Comparison of ENCODE assay signal across 8 mouse cellular contexts in the genomic region with DNA sequence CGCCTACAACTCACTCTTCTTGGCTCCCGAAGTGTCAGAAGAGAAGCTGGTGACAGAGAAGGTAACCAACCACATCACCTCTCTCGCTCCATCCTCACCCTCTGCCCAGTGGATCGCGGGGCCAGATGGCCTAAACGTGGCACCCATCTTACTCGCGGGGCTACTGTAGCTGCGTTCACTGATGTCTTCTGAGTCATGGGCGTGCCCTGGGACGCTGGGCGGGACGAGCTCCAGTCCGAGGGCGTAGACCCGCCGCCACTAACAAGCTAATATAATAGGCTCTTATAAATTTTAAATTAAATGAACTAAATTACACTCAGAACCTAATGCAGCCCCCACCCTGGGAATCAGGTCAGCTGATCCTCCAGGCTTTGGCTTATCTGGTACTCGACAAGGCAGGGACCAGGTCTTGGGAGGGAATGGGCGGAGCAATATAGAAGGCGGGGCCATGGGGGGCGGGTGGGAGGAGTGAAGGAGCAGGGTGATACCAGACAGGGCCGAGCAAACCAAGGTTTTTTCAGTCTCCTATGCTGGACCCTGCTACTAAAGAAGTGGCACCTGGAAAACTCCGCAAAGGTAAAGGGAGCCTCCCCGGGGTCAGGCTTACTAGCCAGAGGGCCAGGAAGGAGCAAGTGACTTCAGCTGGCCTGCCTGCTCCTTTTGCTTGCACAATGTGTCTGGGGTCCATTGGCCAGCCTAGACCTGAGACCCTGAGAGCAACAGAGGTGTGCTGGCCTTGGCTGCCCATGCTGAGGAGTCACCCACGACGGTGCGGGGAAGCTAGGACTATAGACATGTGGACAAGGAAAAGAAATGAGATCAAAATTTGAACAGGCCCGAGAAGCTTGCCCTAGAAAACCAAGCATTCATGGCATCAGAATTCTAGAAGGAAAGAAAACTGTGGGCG. TPM values are rescaled to one million over a fixed set of nuclear protein-coding genes. Genes with fewer than 3 reads are reported as not detected.
DNase-seq lines count a peak whose midpoint lies in the region; ATAC-seq lines count a peak whose summit lies in the region.

No protein-coding gene starts in this region.

- no peaks in the 10 kb centered on the region for H3K9me3 ChIP-seq in intestine, embryonic 15.5 days

- H3K36me3 ChIP-seq in intestine, embryonic 15.5 days = no peaks in the 10 kb centered on the region

- peak; percentile 84 for ATAC-seq in intestine, embryonic 15.5 days

- WGBS in intestine, embryonic 15.5 days = 12% methylated on average over 29 of the region's 29 CpGs

- H3K27ac ChIP-seq in intestine, embryonic 15.5 days = no peak overlapping the region

- peak; percentile 8 for DNase-seq in kidney, postnatal 14 days
- DNase-seq in kidney, adult 18-20 months = no peak
- DNase-seq in embryo, embryonic 9.5 days (ENCODE audit: extremely low spot score) = peak; percentile 66
- DNase-seq in neural tube, embryonic 10.5 days (ENCODE audit: extremely low spot score, low spot score) = peak; percentile 53
- no peak for DNase-seq in spleen, adult 12 weeks (ENCODE audit: low spot score)
- DNase-seq in ovary, postnatal 14 days (ENCODE audit: low spot score) = no peak
- DNase-seq in lung, postnatal 25 days (ENCODE audit: low spot score) = no peak

- H3K4me1 ChIP-seq in intestine, embryonic 15.5 days (replicated peaks) = 0 out of 2 replicates have a peak, but pooled peaks cover 5% of the 10 kb centered on the region

- peak overlapping the region; percentile 64 for H3K4me2 ChIP-seq in intestine, embryonic 15.5 days (replicated peaks)

- H3K9ac ChIP-seq in intestine, embryonic 15.5 days = no peak overlapping the region

- peaks cover 11% of the 10 kb centered on the region for H3K27me3 ChIP-seq in intestine, embryonic 15.5 days (replicated peaks)

- peak overlapping the region; percentile 33 for H3K4me3 ChIP-seq in intestine, embryonic 15.5 days (replicated peaks)

RNA-seq across cellular contexts. Expression of a gene that starts 19.9 kb away (rescaled TPM):
- 0.13 and 0.24 TPM in 2 replicates for polyA plus RNA-seq in intestine, embryonic 15.5 days (2015; fragmentation: Nextera tagmentation; extraction: Ambion mirVana)

RNA-seq across cellular contexts. Expression of a gene that starts 29.2 kb away (rescaled TPM):
- polyA plus RNA-seq in intestine, embryonic 15.5 days (2015; fragmentation: Nextera tagmentation; extraction: Ambion mirVana) = not detected in 2 replicates

Comparison
In these comparisons a context has a peak if more than half of its experiments do, and no peak if none do; other contexts are left out.
1. DNase-seq: peak in kidney, postnatal 14 days (single experiment), embryo, embryonic 9.5 days (single experiment) and neural tube, embryonic 10.5 days (single experiment); none in kidney, adult 18-20 months (single experiment), spleen, adult 12 weeks (single experiment), ovary, postnatal 14 days (single experiment) and lung, postnatal 25 days (single experiment).